Mouse (Mus musculus): ENCODE results near the gene Pdgfa.

The Pdgfa gene

DNA sequence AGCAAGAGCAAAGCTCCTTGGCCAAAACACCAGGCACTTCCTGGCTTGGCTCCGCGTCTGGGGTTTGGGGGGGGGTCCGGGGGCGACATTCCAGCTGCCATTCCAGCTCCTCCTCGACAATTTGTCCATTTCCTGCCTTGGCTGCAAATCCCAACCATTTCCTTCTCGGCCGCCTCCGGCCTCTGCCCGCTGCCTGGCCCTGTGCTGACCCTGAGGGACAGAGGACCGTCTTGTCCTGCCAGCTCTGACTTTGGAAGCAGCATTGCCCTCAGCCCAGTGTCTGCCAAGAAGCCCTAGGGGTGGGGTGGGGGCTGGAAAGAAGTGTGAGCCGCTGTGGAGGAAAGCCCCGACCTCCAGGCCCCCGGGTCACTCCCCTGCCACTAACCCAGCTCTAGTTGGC lies 44.2 kb downstream of the Pdgfa start:
- no peak for DNase-seq (ENCODE audit: low spot score)

GRCm38 (mm10) chr5:138951305-138951704 lies 45.9 kb downstream of the Pdgfa start:
- no peak for DNase-seq (ENCODE audit: low spot score)

DNA sequence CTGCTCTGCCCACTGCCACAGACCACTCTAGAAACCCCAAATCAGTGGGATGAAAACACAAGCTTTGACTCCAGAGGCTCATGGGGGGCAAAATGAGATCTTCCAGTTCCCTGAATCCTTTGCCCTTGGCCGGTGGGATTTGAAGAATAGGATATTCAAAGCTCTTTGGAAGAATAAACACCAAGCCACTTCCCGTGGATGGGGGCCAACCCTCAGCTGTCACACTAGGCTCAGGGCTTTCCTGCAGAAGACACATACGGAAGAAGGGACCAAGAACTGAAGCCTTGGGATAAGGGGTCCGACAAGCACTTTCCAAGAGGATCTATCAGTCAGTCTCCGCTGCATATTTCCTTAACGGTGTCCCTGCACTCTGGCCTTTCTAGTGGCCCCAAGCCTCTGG lies 48.0 kb downstream of the Pdgfa start:
- DNase-seq (ENCODE audit: low spot score) = no peak

GRCm38 (mm10) chr5:138948031-138948980 lies 48.9 kb downstream of the Pdgfa start:
- DNase-seq (ENCODE audit: low spot score) = no peak

GRCm38 (mm10) chr5:138947487-138947886 lies 49.7 kb downstream of the Pdgfa start:
- no peak for DNase-seq (ENCODE audit: low spot score)

DNA sequence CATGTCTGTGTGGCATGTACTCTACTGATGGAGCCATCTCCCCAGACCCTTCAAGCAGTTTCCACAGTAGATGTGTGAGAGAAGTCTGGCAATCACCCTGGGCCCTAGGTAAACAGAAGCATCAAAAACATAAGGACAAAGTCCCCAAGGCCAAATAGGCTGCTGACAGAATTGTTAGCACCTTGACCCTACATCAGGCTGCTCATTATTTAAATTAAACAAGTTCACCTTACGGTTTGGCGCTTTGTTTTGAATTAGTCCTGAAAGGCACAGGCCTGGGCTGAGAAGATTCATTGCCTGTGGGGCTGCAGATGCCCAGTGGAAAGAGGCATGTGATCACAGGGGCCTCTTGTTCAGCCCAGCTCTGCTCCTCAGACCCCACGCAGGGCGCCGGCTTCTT lies 50.2 kb downstream of the Pdgfa start:
- DNase-seq (ENCODE audit: low spot score) = no peak

DNA sequence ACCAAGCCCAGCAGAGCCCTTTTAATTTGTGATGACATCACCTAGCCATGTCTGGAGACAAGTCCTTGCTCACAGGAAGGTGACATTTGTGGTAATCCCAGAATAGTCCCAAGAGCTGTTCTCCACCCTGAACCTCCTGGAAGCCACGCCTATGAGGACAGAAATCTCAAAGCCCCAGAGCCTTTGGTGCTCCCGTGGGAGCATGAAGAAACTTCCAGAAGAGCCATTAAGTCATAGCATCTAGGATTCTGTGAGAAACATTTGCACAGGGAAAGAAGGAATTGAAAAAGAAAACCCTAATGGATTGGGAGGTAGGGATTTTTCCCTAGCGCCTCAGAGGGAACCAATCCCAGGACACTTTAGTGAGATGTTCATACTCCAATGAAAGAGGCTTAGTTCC lies 52.2 kb downstream of the Pdgfa start:
- DNase-seq (ENCODE audit: low spot score) = no peak

GRCm38 (mm10) chr5:138944551-138944950 lies 52.6 kb downstream of the Pdgfa start:
- no peak for DNase-seq (ENCODE audit: low spot score)

DNA sequence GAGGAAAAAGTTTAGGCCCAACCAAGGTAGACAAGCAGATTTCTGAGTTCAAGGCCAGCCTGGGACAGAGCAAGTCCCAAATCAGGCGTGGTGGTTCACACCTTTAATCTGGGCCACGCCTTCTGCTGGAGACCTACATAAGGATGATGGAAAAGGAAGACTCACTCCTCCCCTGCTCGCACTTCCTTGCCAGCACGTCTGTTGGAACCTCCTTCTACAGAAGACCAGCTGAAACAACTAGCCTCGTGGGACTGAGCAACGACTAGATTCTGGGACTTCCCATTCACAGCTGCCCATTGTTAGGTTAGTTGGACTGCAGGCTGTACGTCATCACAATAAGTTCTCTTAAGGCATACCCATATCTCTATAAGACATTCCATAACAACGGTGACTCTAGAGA lies 55.3 kb downstream of the Pdgfa start:
- no peak for DNase-seq (ENCODE audit: low spot score)

DNA sequence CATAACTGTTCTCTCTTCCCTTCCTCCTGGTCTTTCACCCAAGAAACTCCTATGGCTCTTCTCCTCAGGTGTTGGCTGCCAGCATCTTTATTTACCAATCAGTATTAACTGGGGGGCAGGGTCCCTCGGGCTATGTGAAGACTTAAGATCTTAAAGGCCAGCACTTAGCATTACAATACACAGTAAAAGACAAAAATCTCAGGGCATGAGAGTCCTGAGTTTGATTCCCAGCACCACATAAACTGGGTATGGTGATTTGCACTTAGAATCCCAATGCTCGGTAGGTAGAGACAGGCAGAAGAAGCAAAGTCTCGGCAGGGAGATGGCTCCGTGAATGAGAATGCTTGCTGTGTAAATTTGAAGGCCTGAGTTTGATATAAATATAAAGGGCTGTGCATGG lies 56.6 kb downstream of the Pdgfa start:
- no peak for DNase-seq (ENCODE audit: low spot score)

- DNase-seq (ENCODE audit: low spot score) = no peak
Observed at GRCm38 (mm10) chr5:138938572-138939163, 58.5 kb downstream of the Pdgfa start.

DNA sequence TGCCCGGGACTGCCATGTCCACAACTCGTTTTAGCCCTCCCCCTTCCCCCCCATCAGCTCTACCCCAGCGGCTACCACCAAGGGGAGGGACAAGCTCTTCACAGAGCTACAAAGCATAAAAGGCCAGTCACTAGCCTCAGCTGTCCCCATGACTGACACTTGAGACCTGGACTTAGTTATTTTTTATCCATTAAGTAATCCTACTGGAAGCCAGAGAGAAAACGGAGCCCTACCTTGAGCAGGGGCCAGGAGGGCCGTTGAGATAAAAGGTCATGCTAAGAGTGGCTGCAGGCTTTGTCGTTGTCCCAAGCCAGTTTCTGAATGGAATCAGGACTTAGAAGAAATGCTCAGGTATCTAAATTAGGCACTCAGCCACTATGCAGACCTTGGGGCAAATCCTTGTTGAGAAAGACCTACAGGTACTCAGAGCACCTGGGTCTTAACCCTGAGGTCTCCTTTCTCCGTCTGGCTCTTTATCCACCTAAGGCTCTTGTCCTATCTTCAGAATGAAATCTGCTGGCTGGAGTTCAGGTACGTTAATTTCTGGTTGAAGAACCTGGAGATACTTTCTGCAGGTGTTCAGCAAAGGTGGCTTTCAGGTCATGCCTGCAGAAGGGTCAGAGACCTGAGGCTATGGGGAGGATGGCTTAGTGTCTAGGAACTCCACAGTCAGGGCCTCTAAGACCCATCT lies 60.6 kb downstream of the Pdgfa start:
- DNase-seq (ENCODE audit: low spot score) = no peak

GRCm38 (mm10) chr5:138934540-138934939 lies 62.6 kb downstream of the Pdgfa start:
- DNase-seq (ENCODE audit: low spot score) = no peak

DNA sequence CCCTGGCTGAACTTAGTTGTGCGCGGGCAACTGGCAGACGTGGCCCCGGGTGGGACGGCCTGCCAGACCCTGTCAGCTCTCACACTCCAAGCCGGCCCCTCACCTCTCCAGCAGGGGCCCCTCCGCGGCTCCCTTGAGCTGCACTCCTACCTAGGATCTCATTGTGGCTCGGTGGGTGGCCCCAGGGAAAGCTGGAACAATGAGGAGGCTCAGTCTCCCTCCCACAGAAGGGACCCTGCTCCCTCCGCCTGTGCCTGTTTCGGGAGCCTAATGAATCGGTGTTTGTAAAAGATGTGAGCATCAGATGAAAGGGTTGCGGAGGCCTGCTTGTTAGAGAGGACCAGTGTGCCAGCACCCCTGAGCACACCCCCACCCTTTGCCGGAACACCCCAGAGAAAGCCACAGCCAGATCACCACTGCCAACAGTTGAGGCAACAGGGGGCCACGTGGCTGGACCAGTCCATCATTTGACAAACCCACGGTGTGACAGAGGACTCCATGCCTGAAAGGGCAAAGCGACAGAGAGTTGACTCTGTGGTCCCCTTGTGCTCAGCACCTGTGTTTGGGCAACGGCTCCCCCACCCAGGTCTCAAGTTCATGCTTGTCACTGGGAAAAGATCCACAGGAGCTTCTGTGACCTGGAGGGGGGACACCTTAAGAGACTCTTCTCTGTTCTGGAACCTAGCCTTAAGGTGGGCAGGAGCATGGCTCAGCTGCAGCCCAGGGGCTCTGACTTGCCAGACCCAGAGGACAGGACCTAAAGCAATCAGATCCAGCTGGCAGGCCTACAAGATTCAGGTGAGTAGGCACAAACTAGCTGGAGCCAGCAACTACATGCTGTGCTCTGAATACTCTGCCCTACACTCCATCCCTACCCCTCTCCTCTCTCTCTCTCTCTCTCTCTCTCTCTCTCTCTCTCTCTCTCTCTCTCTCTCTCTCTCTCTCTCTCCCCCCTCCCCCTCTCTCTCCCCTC lies 64.4 kb downstream of the Pdgfa start:
- DNase-seq (ENCODE audit: low spot score) = no peak

DNA sequence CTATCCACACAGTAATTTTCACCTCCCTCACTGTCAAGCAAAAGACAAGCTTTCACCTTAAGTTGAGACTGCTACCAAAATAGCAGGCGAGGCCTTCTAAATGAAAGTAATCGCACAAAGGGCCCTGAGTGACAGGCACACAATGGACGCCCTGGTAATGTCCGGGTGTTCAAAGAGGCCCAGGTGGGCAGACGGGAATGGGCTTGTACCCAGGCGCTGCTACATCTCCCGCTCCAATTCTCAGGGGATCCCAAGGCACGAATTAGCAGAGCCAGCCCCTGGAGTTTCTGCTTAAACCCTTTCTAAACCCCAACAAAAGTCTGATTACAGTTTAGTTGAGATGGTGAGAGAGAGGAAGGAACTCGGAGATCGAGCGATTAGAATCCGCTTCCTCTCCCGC lies 65.3 kb downstream of the Pdgfa start:
- no peak for DNase-seq (ENCODE audit: low spot score)

- DNase-seq (ENCODE audit: low spot score) = no peak
Observed at GRCm38 (mm10) chr5:138929879-138930507, 67.2 kb downstream of the Pdgfa start.
